Mouse (Mus musculus) lung, postnatal 0 days (tissue): Measurements from ENCODE around the gene Heatr5b. TPM values are rescaled to one million over a fixed set of nuclear protein-coding genes. Genes with fewer than 3 reads are reported as not detected.

Experiments
- ATAC-seq: fragments of 200-750 bp; cut with Nextera tagmentation; 2 replicates; pipeline ENCODE4 v1.8.0; 2017; ENCODE audit warnings: moderate library complexity
- DNase-seq: peaks from one replicate; pipeline ENCODE4 v3.0.0-alpha.2; 2016; ENCODE audit warnings: low spot score
- H3K27ac ChIP-seq: fragments of 300-500 bp; sonication (generic); 2 replicates; pipeline ENCODE4 v1.5.1; 2014; ENCODE audit warnings: antibody characterized with exemption, mild to moderate bottlenecking, low read length, mixed read lengths
- H3K27me3 ChIP-seq: fragments of 300-500 bp; sonication (generic); replicated peaks from 2 replicates; pipeline ENCODE4 v1.6.1; 2014; ENCODE audit warnings: low read length, mixed read lengths; ENCODE audit not compliant: insufficient read depth
- H3K36me3 ChIP-seq: fragments of 300-500 bp; sonication (generic); 2 replicates; pipeline ENCODE4 v1.6.1; 2014; ENCODE audit warnings: low read length, mixed read lengths; ENCODE audit not compliant: insufficient read depth
- H3K4me1 ChIP-seq: fragments of 300-500 bp; sonication (generic); 2 replicates; pipeline ENCODE4 v1.6.1; 2014; ENCODE audit warnings: antibody characterized with exemption, low read depth, low read length, mixed read lengths; ENCODE audit not compliant: insufficient read depth
- H3K4me2 ChIP-seq: fragments of 300-500 bp; sonication (generic); replicated peaks from 2 replicates; pipeline ENCODE4 v1.6.1; 2014; ENCODE audit warnings: low read depth, mild to moderate bottlenecking, low read length, moderate library complexity, mixed read lengths
- H3K4me3 ChIP-seq: fragments of 300-500 bp; sonication (generic); 2 replicates; pipeline ENCODE4 v1.5.1; 2014; ENCODE audit warnings: low read depth, low read length
- H3K9ac ChIP-seq: fragments of 300-500 bp; sonication (generic); replicated peaks from 2 replicates; pipeline ENCODE4 v1.6.1; 2014; ENCODE audit warnings: low read depth, mild to moderate bottlenecking
- H3K9me3 ChIP-seq: fragments of 300-500 bp; sonication (generic); 2 replicates; pipeline ENCODE4 v1.6.1; 2016; ENCODE audit warnings: low read length, mixed read lengths
- CTCF ChIP-seq: IDR thresholded peaks from 2 replicates; pipeline ENCODE4 v1.5.1; 2016; ENCODE audit warnings: antibody characterized with exemption, mild to moderate bottlenecking
- EP300 ChIP-seq: IDR thresholded peaks from 2 replicates; pipeline ENCODE4 v1.6.1; 2016; ENCODE audit warnings: antibody characterized with exemption, mild to moderate bottlenecking, control low read depth
- WGBS: fragments of 180-500 bp; shearing (Covaris S2); extraction: QIAGEN DNeasy Blood & Tissue Kit; methylation state at CpG from one replicate; pipeline ENCODE4 v1.1.7; 2014; 5-methylcytosine and 5-hydroxymethylcytosine counted together
- polyA plus RNA-seq: library from polyadenylated mRNA; unstranded; fragments of >200 nt; fragmentation: Nextera tagmentation; extraction: Ambion mirVana; gene quantifications from 2 replicates; pipeline ENCODE4 v1.2.1, GENCODE M21; 2015

The Heatr5b gene
- polyA plus RNA-seq = 6.8 and 6.9 TPM in 2 replicates

GRCm38 (mm10) chr17:78834856-78835835 is at the start of gene Heatr5b, which contains the start of gene Gpatch11:
TSS of gene Heatr5b (minus strand) at chr17:78835364.
TSS of gene Gpatch11 (plus strand) at chr17:78835567.
- peak within 1 kb of the TSS; percentile 80 for H3K9ac ChIP-seq
- H3K4me2 ChIP-seq = peak within 1 kb of the TSS; percentile 96
- TF ChIP-seq CTCF (no peak), EP300 (no peak)
- H3K27me3 ChIP-seq = no peaks in the 10 kb centered on the region
- peak within 1 kb of the TSS; percentile 82 for H3K27ac ChIP-seq
- no peaks in the 10 kb centered on the region for H3K9me3 ChIP-seq
- WGBS = under 1% methylated on average over 81 of the region's 81 CpGs
- ATAC-seq = peak; percentile 98
- H3K4me1 ChIP-seq = no peaks in the 10 kb centered on the region
- H3K36me3 ChIP-seq = peaks cover 15% of the 10 kb centered on the region; the same call in 1 of the 2 replicates
- peak within 1 kb of the TSS; percentile 78 for H3K4me3 ChIP-seq
- DNase-seq = peak; percentile 100

GRCm38 (mm10) chr17:78883291-78883690 is 48.1 kb upstream of the Heatr5b start:
- peaks cover 8% of the 10 kb centered on the region; the same call in 1 of the 2 replicates for H3K4me1 ChIP-seq
- ATAC-seq = no peak
- no peak for TF ChIP-seq EP300
- no peak for TF ChIP-seq CTCF
- WGBS = 92% methylated on average over 4 of the region's 4 CpGs
- DNase-seq = no peak
- no peaks in the 10 kb centered on the region; the same call in 1 of the 2 replicates for H3K36me3 ChIP-seq
- H3K9ac ChIP-seq = no peak overlapping the region
- no peak overlapping the region for H3K4me2 ChIP-seq
- H3K27ac ChIP-seq = no peak overlapping the region
- no peak overlapping the region for H3K4me3 ChIP-seq
- no peaks in the 10 kb centered on the region for H3K27me3 ChIP-seq
- no peaks in the 10 kb centered on the region for H3K9me3 ChIP-seq

- DNase-seq (peak; percentile 96), ATAC-seq (peak; percentile 99)
- peak within 1 kb of the TSS; percentile 49 for H3K9ac ChIP-seq
- H3K4me2 ChIP-seq = peak within 1 kb of the TSS; percentile 65
- peak within 1 kb of the TSS; percentile 63 for H3K4me3 ChIP-seq
- no peaks in the 10 kb centered on the region; the same call in 1 of the 2 replicates for H3K36me3 ChIP-seq
- TF ChIP-seq CTCF (no peak), EP300 (no peak)
- peaks cover 8% of the 10 kb centered on the region; the same call in 1 of the 2 replicates for H3K4me1 ChIP-seq
- H3K9me3 ChIP-seq = no peaks in the 10 kb centered on the region
- peak within 1 kb of the TSS; percentile 79 for H3K27ac ChIP-seq
- H3K27me3 ChIP-seq = no peaks in the 10 kb centered on the region
- under 1% methylated on average over 28 of the region's 28 CpGs for WGBS
These were observed 47.4 kb upstream of the Heatr5b start, which contains the start of gene Eif2ak2 for GRCm38 (mm10) chr17:78882401-78883112. TSS of gene Eif2ak2 (minus strand) at chr17:78882573.

DNA sequence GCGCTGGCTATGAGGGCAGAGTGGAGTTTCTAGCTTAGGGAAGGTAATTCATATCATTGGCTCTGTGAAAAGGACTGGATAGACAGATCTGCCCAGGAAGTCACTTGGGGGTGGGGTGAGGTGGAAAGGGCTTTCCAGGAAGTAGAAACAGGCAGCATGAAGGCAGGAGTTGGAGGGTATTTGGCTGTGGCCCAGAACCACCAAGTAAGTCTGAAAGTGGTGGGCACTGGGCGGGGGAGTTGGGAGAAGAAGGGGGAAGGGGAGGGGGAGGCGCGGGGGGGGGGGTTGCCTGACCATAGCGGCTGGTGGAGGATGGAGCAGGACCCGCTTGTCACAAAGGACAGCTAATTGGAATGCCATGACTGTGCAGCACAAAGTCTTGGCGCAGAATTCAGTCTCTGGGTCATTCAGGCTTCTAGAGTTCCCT is 46.7 kb upstream of the Heatr5b start:
- no peaks in the 10 kb centered on the region for H3K9me3 ChIP-seq
- H3K4me2 ChIP-seq = peak overlapping the region; percentile 65
- no peaks in the 10 kb centered on the region for H3K27me3 ChIP-seq
- WGBS = 9% methylated on average over 5 of the region's 7 CpGs
- ATAC-seq = peak; percentile 47
- H3K4me3 ChIP-seq = peak overlapping the region; percentile 63
- H3K36me3 ChIP-seq = no peaks in the 10 kb centered on the region; the same call in 1 of the 2 replicates
- H3K9ac ChIP-seq = peak overlapping the region; percentile 49
- TF ChIP-seq CTCF (no peak), EP300 (no peak)
- peaks cover 8% of the 10 kb centered on the region; the same call in 1 of the 2 replicates for H3K4me1 ChIP-seq
- H3K27ac ChIP-seq = peak overlapping the region; percentile 79
- peak; percentile 63 for DNase-seq

GRCm38 (mm10) chr17:78873886-78874285 is 38.7 kb upstream of the Heatr5b start:
- Histone ChIP-seq H3K9ac (no peak overlapping the region), H3K27me3 (no peaks in the 10 kb centered on the region), H3K27ac (no peak overlapping the region), H3K4me3 (no peak overlapping the region), H3K4me2 (no peak overlapping the region), H3K36me3 (peaks cover 12% of the 10 kb centered on the region; the same call in 1 of the 2 replicates), H3K4me1 (no peaks in the 10 kb centered on the region), H3K9me3 (no peaks in the 10 kb centered on the region)
- no peak for ATAC-seq
- no peak for DNase-seq
- 90% methylated on average over 6 of the region's 6 CpGs for WGBS
- no peak for TF ChIP-seq EP300
- no peak for TF ChIP-seq CTCF

- Histone ChIP-seq H3K9me3 (no peaks in the 10 kb centered on the region), H3K4me2 (no peak overlapping the region), H3K36me3 (peaks cover 8% of the 10 kb centered on the region; the same call in 1 of the 2 replicates), H3K4me3 (no peak overlapping the region), H3K4me1 (no peaks in the 10 kb centered on the region), H3K27me3 (no peaks in the 10 kb centered on the region), H3K27ac (no peak overlapping the region), H3K9ac (no peak overlapping the region)
- 86% methylated on average over 10 of the region's 10 CpGs for WGBS
- DNase-seq (no peak), ATAC-seq (no peak)
- TF ChIP-seq CTCF (no peak), EP300 (no peak)
These were observed 21.1 kb upstream of the Heatr5b start for GRCm38 (mm10) chr17:78856243-78856642.
